Mouse (Mus musculus): ENCODE results near the gene Bhlhe23. TPM values are rescaled to one million over a fixed set of nuclear protein-coding genes. Genes with fewer than 3 reads are reported as not detected.

The Bhlhe23 gene
- not detected in 2 replicates for polyA plus RNA-seq (2012; rRNA removed)

DNA sequence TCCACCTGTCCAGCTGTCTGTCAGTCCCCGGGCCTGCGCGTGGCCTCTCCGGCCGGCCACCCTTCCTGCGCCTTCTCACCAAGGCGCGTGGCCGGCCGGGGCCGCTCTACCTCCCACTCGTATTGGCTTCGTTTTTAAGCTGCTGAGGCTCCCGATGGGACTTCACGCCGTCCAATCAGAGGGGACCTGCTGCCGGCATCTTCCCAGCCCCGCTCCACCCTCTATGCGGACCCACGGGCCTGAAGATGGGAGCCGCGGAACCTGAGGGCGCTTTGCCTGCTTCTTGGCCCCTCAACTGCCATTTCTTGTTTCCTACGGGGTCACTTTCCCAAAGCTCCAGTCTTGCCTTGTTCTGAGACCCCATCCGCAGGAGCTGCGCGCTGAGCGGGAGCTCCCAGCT is at the start of gene Bhlhe23:
Gene Bhlhe23 (minus strand): TSS at position 108 of the 400 bp plus-strand sequence.

DNA sequence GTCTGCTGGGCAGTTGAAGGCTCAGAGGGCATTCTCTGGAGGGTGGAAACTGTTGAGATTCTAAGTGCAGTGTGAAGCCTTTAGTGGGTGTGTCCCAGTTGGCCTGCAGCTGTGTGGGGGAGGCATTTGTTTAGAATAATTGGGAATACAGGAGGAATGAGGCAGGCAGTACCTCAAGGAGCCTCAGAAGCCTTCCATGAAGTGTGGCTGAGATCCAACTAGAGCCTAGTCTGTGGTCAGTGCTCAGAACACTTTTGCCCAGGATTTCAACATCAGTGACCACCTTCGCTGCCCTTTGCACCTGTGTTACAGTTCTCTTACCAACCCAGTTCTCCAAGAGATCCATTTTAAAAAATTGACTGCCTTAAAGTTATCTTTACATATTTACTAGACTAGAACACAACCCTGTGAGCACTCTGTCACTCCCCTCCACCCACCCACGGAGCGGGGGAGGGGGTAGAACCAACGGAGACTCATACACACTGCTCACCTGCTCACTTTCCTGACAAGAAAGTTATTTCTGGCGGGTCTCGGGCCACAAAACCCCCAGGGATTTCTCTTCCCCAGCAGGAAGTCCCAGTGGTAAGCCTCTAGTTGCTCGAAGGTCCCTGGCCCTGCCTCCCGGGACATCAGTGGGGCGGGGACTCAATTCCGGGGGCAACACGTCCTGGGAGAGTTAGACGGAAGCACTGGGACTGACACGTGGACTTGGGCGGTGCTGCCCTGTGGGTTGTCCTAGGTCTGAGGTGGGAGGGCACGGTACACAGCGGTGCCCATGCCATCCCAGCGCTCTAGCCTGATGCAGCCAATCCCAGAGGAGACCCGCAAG is 51.9 kb downstream of the Bhlhe23 start, which contains the start of gene Slc17a9:
Gene Slc17a9 (plus strand): TSS at position 679 of the 829 bp plus-strand sequence.

Other genes with a start within 250 kb of the Bhlhe23 start
- 11.1 and 11.2 TPM in 2 replicates for gene Mrgbp, start 195.6 kb downstream of the Bhlhe23 start, polyA plus RNA-seq (2012; rRNA removed)
- gene Ogfr, start 187.7 kb downstream of the Bhlhe23 start, polyA plus RNA-seq (2012; rRNA removed), result 27.8 and 27.9 TPM in 2 replicates
- 0.59 and 0.95 TPM in 2 replicates for gene Col9a3, start 179.1 kb downstream of the Bhlhe23 start, polyA plus RNA-seq (2012; rRNA removed)
- 0.16 and 0.22 TPM in 2 replicates for gene Tcfl5, start 134.2 kb downstream of the Bhlhe23 start, polyA plus RNA-seq (2012; rRNA removed)
- 12.2 and 13.5 TPM in 2 replicates for gene Dido1, start 66.9 kb downstream of the Bhlhe23 start, polyA plus RNA-seq (2012; rRNA removed)
- 79.5 and 97.1 TPM in 2 replicates for gene Gid8, start 66.8 kb downstream of the Bhlhe23 start, polyA plus RNA-seq (2012; rRNA removed)
- 6.7 and 7.2 TPM in 2 replicates for gene Slc17a9, start 51.6 kb downstream of the Bhlhe23 start, polyA plus RNA-seq (2012; rRNA removed)
- 15.9 and 21.3 TPM in 2 replicates for gene Ythdf1, start 144.0 kb upstream of the Bhlhe23 start, polyA plus RNA-seq (2012; rRNA removed)
- gene Birc7, start 152.1 kb upstream of the Bhlhe23 start, polyA plus RNA-seq (2012; rRNA removed), result not detected in 2 replicates
- gene Nkain4, start 177.8 kb upstream of the Bhlhe23 start, polyA plus RNA-seq (2012; rRNA removed), result 0.67 and 1.0 TPM in 2 replicates
- gene Arfgap1, start 190.3 kb upstream of the Bhlhe23 start, polyA plus RNA-seq (2012; rRNA removed), result 20.8 TPM in 2 replicates
- 0.10 TPM in 2 replicates for gene Col20a1, start 209.6 kb upstream of the Bhlhe23 start, polyA plus RNA-seq (2012; rRNA removed)